Mouse (Mus musculus) liver, adult 2 months (tissue): ENCODE measurements around the gene Skida1. TPM values are rescaled to one million over a fixed set of nuclear protein-coding genes. Genes with fewer than 3 reads are reported as not detected.

Experiments used
- DNase-seq: peaks from one replicate; pipeline ENCODE4 v3.0.0-alpha.2; 2011; ENCODE audit warnings: low read depth, low spot score; ENCODE audit errors: extremely low read depth
- H3K27ac ChIP-seq: fragments of 200-500 bp; replicated peaks from 2 replicates; pipeline ENCODE4 v1.5.1; 2012; ENCODE audit warnings: low read depth, mild to moderate bottlenecking, control low read depth, inconsistent platforms, low read length; ENCODE audit not compliant: insufficient read depth
- H3K27me3 ChIP-seq: fragments of 200-500 bp; 2 replicates; pipeline ENCODE4 v1.6.1; 2012; ENCODE audit warnings: mild to moderate bottlenecking, moderate library complexity, low read length, inconsistent platforms; ENCODE audit not compliant: control insufficient read depth, insufficient read depth
- H3K36me3 ChIP-seq: fragments of 200-500 bp; 2 replicates; pipeline ENCODE4 v1.6.1; 2012; ENCODE audit warnings: low read length, inconsistent platforms; ENCODE audit not compliant: control insufficient read depth, insufficient read depth
- H3K4me1 ChIP-seq: fragments of 200-500 bp; 2 replicates; pipeline ENCODE4 v1.6.1; 2011; ENCODE audit warnings: low read length; ENCODE audit not compliant: control insufficient read depth, insufficient read depth
- H3K4me3 ChIP-seq: fragments of 200-500 bp; 2 replicates; pipeline ENCODE4 v1.5.1; 2011; ENCODE audit warnings: low read depth, mild to moderate bottlenecking, control low read depth, low read length, moderate library complexity; ENCODE audit not compliant: insufficient read depth
- H3K79me2 ChIP-seq: fragments of 200-500 bp; 2 replicates; pipeline ENCODE4 v1.6.1; 2012; ENCODE audit warnings: inconsistent platforms, mild to moderate bottlenecking, low read length, moderate library complexity; ENCODE audit not compliant: control insufficient read depth, insufficient read depth
- H3K9ac ChIP-seq: fragments of 200-500 bp; 2 replicates; pipeline ENCODE4 v1.6.1; 2012; ENCODE audit warnings: low read depth, mild to moderate bottlenecking, control low read depth, inconsistent platforms, low read length
- CTCF ChIP-seq: fragments of 200-500 bp; IDR thresholded peaks from 2 replicates; pipeline ENCODE4 v1.5.1; 2011; ENCODE audit warnings: low read depth, low read length, control low read depth
- POLR2A ChIP-seq: fragments of 200-500 bp; IDR thresholded peaks from 2 replicates; pipeline ENCODE4 v1.6.1; 2011; ENCODE audit warnings: low read length, control low read depth; ENCODE audit not compliant: insufficient read depth; ENCODE audit errors: extremely low read depth
- WGBS: fragments of 180-500 bp; shearing (Covaris S2); methylation state at CpG from one replicate; pipeline ENCODE4 v1.1.7; 2018; 5-methylcytosine and 5-hydroxymethylcytosine counted together
- polyA plus RNA-seq: library from polyadenylated mRNA; depleted of rRNA; stranded (reverse); fragments of >200 nt; gene quantifications from 2 replicates; pipeline ENCODE4 v1.2.3, GENCODE M21; 2012
- total RNA-seq: library from RNA; depleted of rRNA; stranded (reverse); fragments of >200 nt; gene quantifications from 2 replicates; pipeline ENCODE4 v1.2.3, GENCODE M21; 2014

The Skida1 gene
- total and polyA plus RNA-seq, 2 experiments: 0.33 to 1.3 TPM

DNA sequence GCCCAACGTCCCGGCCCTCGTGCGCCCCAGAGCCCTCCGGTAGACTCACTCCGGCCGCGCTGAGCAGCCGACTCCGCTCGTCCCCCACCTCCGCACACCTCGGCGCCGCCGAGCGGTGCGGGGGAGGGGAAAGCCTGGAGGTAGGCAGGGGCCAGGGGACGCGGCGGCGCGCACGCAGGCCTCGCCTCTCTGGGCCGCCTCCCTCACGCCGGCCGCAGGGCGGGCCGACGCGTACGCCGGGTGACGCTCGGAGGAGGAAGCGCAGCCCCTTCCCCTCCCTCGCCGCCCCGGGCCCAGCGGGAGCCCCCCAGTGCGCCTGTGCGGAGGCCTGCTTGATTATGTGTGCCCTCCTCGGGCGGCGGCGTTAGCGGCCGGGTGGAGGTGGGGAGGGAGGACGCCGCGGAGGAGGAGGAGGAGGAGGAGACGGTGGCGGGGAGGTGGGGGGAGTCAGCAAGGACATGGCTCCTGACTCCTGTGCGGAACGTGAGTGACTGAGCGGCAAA is 15.6 kb upstream of the Skida1 start:
- H3K79me2 ChIP-seq: peaks cover 12% of the 10 kb centered on the region
- H3K36me3 ChIP-seq: peaks cover 5% of the 10 kb centered on the region
- peak overlapping the region; percentile 99 for H3K4me3 ChIP-seq
- no peaks in the 10 kb centered on the region for H3K27me3 ChIP-seq
- peak overlapping the region; percentile 97 for H3K27ac ChIP-seq
- H3K4me1 ChIP-seq: peaks cover 9% of the 10 kb centered on the region
- under 1% methylated on average over 44 of the region's 58 CpGs for WGBS
- H3K9ac ChIP-seq: peak overlapping the region; percentile 100
- TF ChIP-seq POLR2A (peak; percentile 75), CTCF (no peak)
- DNase-seq: peak; percentile 65

DNA sequence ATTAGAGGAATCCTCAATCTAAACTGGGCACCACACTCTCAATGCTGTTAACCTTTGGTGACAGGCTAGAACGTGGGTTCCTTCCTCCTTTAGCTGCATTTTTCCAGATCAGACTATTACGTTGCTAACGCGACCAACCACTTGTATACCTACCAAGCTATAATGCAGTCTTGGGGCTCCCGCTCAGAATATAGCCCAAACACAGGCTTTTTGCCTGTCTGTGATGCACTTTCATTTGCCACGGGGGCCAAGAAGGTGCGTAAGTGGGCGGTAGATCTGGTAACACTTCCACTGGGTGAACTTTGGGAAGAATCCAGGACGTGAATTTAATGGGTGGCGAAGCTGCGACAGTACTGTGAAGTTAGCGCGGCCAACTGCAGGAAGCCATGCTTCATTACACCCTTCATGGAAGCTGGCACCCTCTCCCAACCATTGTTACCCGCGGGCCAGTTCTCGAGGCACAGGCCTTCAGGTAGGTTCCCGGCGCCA is 15.0 kb upstream of the Skida1 start:
- no peaks in the 10 kb centered on the region for H3K27me3 ChIP-seq
- H3K4me1 ChIP-seq: peaks cover 9% of the 10 kb centered on the region
- WGBS: 0% methylated on average over 18 of the region's 18 CpGs
- peak; percentile 77 for DNase-seq
- H3K27ac ChIP-seq: peak overlapping the region; percentile 97
- peak overlapping the region; percentile 99 for H3K4me3 ChIP-seq
- H3K36me3 ChIP-seq: peaks cover 5% of the 10 kb centered on the region
- H3K9ac ChIP-seq: peak overlapping the region; percentile 100
- H3K79me2 ChIP-seq: peaks cover 11% of the 10 kb centered on the region
- TF ChIP-seq POLR2A (no peak), CTCF (0 out of 2 replicates have a peak, but pooled peaks have one; percentile 9)

- no peak for TF ChIP-seq CTCF
- DNase-seq: no peak
- Histone ChIP-seq H3K79me2 (peaks cover 2% of the 10 kb centered on the region), H3K36me3 (no peaks in the 10 kb centered on the region), H3K27me3 (no peaks in the 10 kb centered on the region), H3K27ac (no peak overlapping the region), H3K9ac (no peak overlapping the region), H3K4me3 (no peak overlapping the region), H3K4me1 (peaks cover 3% of the 10 kb centered on the region; the same call in 1 of the 2 replicates)
- WGBS: 100% methylated on average over 1 of the region's 1 CpGs
These were observed 11.5 kb upstream of the Skida1 start for GRCm38 (mm10) chr2:18060396-18060795.

DNA sequence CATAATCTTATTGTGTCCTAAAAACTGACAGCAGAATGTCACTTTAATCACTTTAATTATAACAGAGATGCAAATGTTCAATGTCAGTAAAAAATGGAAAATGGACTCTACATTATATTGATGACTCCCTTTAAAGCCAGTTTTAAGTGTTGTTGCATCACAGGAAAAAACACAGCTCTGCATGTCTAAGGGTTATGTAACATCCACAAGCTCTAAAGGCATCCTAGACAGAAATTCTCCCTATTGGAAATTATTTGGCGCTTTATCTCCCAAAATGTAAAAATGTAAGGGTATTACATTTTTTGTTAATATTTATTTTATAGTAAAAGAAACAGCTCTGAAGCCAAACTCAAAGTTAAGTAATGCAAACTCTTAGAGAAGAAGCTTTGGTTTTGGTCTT is 11.0 kb upstream of the Skida1 start:
- TF ChIP-seq POLR2A: no peak
- no peak for TF ChIP-seq CTCF
- Histone ChIP-seq H3K79me2 (no peaks in the 10 kb centered on the region), H3K4me1 (peaks cover 7% of the 10 kb centered on the region; the same call in 1 of the 2 replicates), H3K27ac (no peak overlapping the region), H3K4me3 (no peak overlapping the region), H3K9ac (no peak overlapping the region), H3K27me3 (no peaks in the 10 kb centered on the region), H3K36me3 (no peaks in the 10 kb centered on the region)
- WGBS: 80% methylated on average over 1 of the region's 1 CpGs
- no peak for DNase-seq

- Histone ChIP-seq H3K9ac (no peak overlapping the region), H3K4me3 (no peak overlapping the region), H3K4me1 (peaks cover 7% of the 10 kb centered on the region; the same call in 1 of the 2 replicates), H3K27me3 (no peaks in the 10 kb centered on the region), H3K79me2 (no peaks in the 10 kb centered on the region), H3K36me3 (no peaks in the 10 kb centered on the region), H3K27ac (no peak overlapping the region)
- no peak for DNase-seq
- WGBS: 82% methylated on average over 2 of the region's 2 CpGs
- no peak for TF ChIP-seq POLR2A
- TF ChIP-seq CTCF: no peak
These were observed 10.2 kb upstream of the Skida1 start for GRCm38 (mm10) chr2:18059063-18059462.

DNA sequence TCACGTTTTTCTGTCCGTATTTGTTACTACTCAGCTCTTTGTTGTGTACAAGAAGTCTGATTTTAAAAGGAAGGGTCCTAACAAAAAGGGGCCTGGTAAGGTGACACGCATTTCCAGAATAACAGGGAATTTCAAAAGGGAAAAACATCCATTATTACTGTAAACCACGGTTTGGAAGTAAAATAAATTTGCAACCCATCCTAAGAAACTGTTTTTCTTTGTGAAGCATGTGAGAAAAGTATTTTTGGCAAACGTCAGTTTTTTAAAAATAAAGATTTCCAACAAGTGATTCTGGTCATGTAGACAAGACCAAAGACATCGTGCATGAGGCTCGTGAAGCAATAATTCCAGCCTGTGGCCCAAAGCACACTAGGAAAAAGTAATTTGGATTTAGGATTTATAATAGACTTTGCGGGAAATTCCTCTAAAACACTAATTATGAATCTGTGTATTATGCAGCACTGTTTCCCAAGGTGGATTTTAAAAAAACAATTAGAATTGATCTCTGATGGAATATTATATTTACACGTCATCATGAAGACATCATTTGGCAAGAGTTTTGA is 9.4 kb upstream of the Skida1 start:
- no peaks in the 10 kb centered on the region for H3K27me3 ChIP-seq
- peak overlapping the region; percentile 75; the same call in 1 of the 2 replicates for H3K4me3 ChIP-seq
- WGBS: 32% methylated on average over 9 of the region's 9 CpGs
- TF ChIP-seq POLR2A: no peak
- no peak for TF ChIP-seq CTCF
- no peaks in the 10 kb centered on the region for H3K36me3 ChIP-seq
- H3K79me2 ChIP-seq: no peaks in the 10 kb centered on the region
- DNase-seq: no peak
- no peak overlapping the region for H3K9ac ChIP-seq
- H3K27ac ChIP-seq: no peak overlapping the region
- peaks cover 9% of the 10 kb centered on the region; the same call in 1 of the 2 replicates for H3K4me1 ChIP-seq
